Mouse (Mus musculus) liver, embryonic 13.5 days (tissue): ENCODE data around the gene Bmp8b. TPM values are rescaled to one million over a fixed set of nuclear protein-coding genes. Genes with fewer than 3 reads are reported as not detected.
"Not testable (repeated sequence)": the region's sequence is repeated elsewhere in the genome, so short reads cannot be mapped to it uniquely, and the experiment has no call there.

Experiments used
- ATAC-seq: fragments of 200-750 bp; cut with Nextera tagmentation; 2 replicates; pipeline ENCODE4 v1.8.0; 2017; ENCODE audit warnings: low read depth, mild to moderate bottlenecking, moderate number of reproducible peaks, moderate library complexity
- DNase-seq: peaks from one replicate; pipeline ENCODE4 v3.0.0; 2022
- H3K27ac ChIP-seq: fragments of 300-500 bp; sonication (generic); 2 replicates; pipeline ENCODE4 v1.5.1; 2015; ENCODE audit warnings: moderate library complexity, mild to moderate bottlenecking, inconsistent platforms
- H3K27me3 ChIP-seq: fragments of 300-500 bp; sonication (generic); 2 replicates; pipeline ENCODE4 v1.6.1; 2015; ENCODE audit warnings: mild to moderate bottlenecking, inconsistent platforms
- H3K36me3 ChIP-seq: fragments of 300-500 bp; sonication (generic); 2 replicates; pipeline ENCODE4 v1.6.1; 2015; ENCODE audit warnings: mild to moderate bottlenecking, inconsistent platforms
- H3K4me1 ChIP-seq: fragments of 300-500 bp; sonication (generic); replicated peaks from 2 replicates; pipeline ENCODE4 v1.6.1; 2015; ENCODE audit warnings: inconsistent platforms
- H3K4me2 ChIP-seq: fragments of 300-500 bp; sonication (generic); 2 replicates; pipeline ENCODE4 v1.6.1; 2015; ENCODE audit warnings: inconsistent platforms, mild to moderate bottlenecking, moderate library complexity
- H3K4me3 ChIP-seq: fragments of 300-500 bp; sonication (generic); replicated peaks from 2 replicates; pipeline ENCODE4 v1.5.1; 2015; ENCODE audit warnings: mild to moderate bottlenecking, inconsistent platforms
- H3K9ac ChIP-seq: fragments of 300-500 bp; sonication (generic); 2 replicates; pipeline ENCODE4 v1.6.1; 2015; ENCODE audit warnings: mild to moderate bottlenecking, inconsistent platforms
- H3K9me3 ChIP-seq: fragments of 300-500 bp; sonication (generic); replicated peaks from 2 replicates; pipeline ENCODE4 v1.6.1; 2016; ENCODE audit warnings: inconsistent platforms
- WGBS: fragments of 180-500 bp; shearing (Covaris S2); methylation state at CpG from one replicate; pipeline ENCODE4 v1.1.7; 2015; ENCODE audit not compliant: insufficient replicate concordance; 5-methylcytosine and 5-hydroxymethylcytosine counted together
- polyA plus RNA-seq: library from polyadenylated mRNA; unstranded; fragments of >200 nt; fragmentation: Nextera tagmentation; extraction: Ambion mirVana; gene quantifications from 2 replicates; pipeline ENCODE4 v1.2.1, GENCODE M21; 2015

Bmp8b gene
- polyA plus RNA-seq, 1 experiment from 2014 or later = 0.50 TPM

GRCm38 (mm10) chr4:123152003-123152402, 47.0 kb downstream of the Bmp8b start:
- ATAC-seq (no peak), DNase-seq (no peak)
- no peaks in the 10 kb centered on the region for H3K4me1 ChIP-seq
- H3K36me3 ChIP-seq = no peaks in the 10 kb centered on the region
- 62% methylated on average over 4 of the region's 4 CpGs for WGBS
- no peak overlapping the region for H3K4me2 ChIP-seq
- H3K9me3 ChIP-seq = no peaks in the 10 kb centered on the region
- H3K4me3 ChIP-seq = no peak overlapping the region
- H3K9ac ChIP-seq = no peak overlapping the region
- H3K27ac ChIP-seq = no peak overlapping the region
- H3K27me3 ChIP-seq = peaks cover 3% of the 10 kb centered on the region; the same call in 1 of the 2 replicates

DNA sequence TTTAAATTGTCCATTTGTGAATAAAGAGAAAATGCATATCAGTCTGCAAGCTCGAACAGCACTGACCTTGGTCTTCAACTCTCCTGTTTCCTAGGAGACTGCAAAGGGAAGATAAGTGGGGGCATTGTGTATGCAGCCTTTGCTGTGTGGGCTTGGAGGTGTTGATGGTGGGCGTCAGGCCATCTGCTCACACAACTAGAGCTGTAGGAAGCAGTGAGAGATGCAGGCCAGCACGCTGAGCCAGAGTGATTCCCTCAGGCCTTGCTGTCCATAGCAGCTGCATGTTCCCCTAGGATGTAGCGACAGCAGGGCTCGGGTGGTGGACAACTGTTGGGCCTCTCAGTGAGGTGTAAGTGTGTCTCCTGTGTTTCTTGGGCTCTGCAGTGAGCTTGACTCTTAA, 48.0 kb downstream of the Bmp8b start:
- no peak for ATAC-seq
- Histone ChIP-seq H3K36me3 (no peaks in the 10 kb centered on the region), H3K4me2 (no peak overlapping the region), H3K27ac (no peak overlapping the region), H3K27me3 (0 out of 2 replicates have a peak, but pooled peaks cover under 1% of the 10 kb centered on the region), H3K9me3 (no peaks in the 10 kb centered on the region), H3K4me1 (no peaks in the 10 kb centered on the region), H3K4me3 (no peak overlapping the region), H3K9ac (no peak overlapping the region)
- DNase-seq = no peak
- WGBS = 49% methylated on average over 5 of the region's 5 CpGs

- Histone ChIP-seq H3K4me3 (no peak overlapping the region), H3K9ac (no peak overlapping the region), H3K27ac (no peak overlapping the region), H3K4me1 (no peaks in the 10 kb centered on the region), H3K27me3 (no peaks in the 10 kb centered on the region), H3K36me3 (no peaks in the 10 kb centered on the region), H3K9me3 (no peaks in the 10 kb centered on the region), H3K4me2 (no peak overlapping the region)
- 19% methylated on average over 4 of the region's 4 CpGs for WGBS
- DNase-seq = no peak
- no peak for ATAC-seq
Measured at GRCm38 (mm10) chr4:123155004-123155403, 50.0 kb downstream of the Bmp8b start.

DNA sequence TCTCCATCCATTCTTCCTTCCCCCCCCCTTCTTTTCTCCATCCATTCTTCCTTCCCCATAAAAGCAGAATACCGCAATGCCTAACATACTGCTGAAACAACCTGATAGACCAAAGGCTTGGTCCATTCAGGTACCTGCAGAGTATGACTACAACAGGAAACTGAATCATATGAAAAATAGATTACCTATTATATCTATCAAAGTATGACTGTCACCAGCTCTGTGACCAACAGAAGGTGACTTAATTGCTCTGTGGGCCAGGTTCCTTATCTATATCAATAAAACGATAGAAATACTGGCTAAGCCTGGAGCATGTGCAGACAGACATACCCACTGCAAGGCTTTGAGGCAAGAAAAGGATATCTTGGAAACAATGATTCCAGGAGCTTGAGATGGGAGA, 50.5 kb downstream of the Bmp8b start:
- Histone ChIP-seq H3K27ac (no peak overlapping the region), H3K27me3 (no peaks in the 10 kb centered on the region)
- ATAC-seq = no peak

DNA sequence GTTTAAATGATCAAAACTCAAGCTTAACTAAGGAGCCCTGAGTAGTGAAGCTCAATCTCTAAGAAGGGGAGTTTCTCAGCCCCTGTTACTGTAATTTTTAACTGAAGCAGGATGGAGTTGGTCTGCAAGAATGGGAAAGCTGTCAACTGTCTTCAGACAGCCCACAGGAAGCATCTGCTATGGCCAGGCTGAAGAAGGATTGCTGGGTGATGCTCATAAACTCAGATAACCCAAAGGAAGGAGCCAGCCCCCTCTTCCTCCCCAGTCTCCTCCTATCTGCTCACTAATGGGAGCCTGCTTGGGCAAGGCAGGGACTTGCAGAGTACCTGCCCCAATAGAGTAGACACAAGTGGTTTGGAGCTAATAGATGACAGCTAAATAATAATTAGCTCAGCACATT, 50.9 kb downstream of the Bmp8b start:
- no peak for DNase-seq
- Histone ChIP-seq H3K4me3 (no peak overlapping the region), H3K27me3 (no peaks in the 10 kb centered on the region), H3K9ac (no peak overlapping the region), H3K4me2 (no peak overlapping the region), H3K27ac (no peak overlapping the region), H3K4me1 (no peaks in the 10 kb centered on the region), H3K9me3 (no peaks in the 10 kb centered on the region), H3K36me3 (no peaks in the 10 kb centered on the region)
- no peak for ATAC-seq

More for the DNA sequence above, 50.5 kb downstream of the Bmp8b start:
- Histone ChIP-seq H3K36me3 (no peaks in the 10 kb centered on the region), H3K4me3 (no peak overlapping the region), H3K4me1 (no peaks in the 10 kb centered on the region), H3K9ac (no peak overlapping the region), H3K9me3 (no peaks in the 10 kb centered on the region), H3K4me2 (no peak overlapping the region)
- WGBS = 36% methylated on average over 2 of the region's 2 CpGs
- DNase-seq = no peak

- ATAC-seq (no peak), DNase-seq (no peak)
- H3K4me3 ChIP-seq = no peak overlapping the region
- peaks cover 28% of the 10 kb centered on the region for H3K27me3 ChIP-seq
- no peak overlapping the region for H3K4me2 ChIP-seq
- peaks cover 16% of the 10 kb centered on the region for H3K4me1 ChIP-seq
- no peaks in the 10 kb centered on the region for H3K36me3 ChIP-seq
- H3K9me3 ChIP-seq = no peaks in the 10 kb centered on the region
- no peak overlapping the region for H3K9ac ChIP-seq
- WGBS = 50% methylated on average over 6 of the region's 6 CpGs
- no peak overlapping the region for H3K27ac ChIP-seq
Measured at GRCm38 (mm10) chr4:123160571-123160970, 55.6 kb downstream of the Bmp8b start.

DNA sequence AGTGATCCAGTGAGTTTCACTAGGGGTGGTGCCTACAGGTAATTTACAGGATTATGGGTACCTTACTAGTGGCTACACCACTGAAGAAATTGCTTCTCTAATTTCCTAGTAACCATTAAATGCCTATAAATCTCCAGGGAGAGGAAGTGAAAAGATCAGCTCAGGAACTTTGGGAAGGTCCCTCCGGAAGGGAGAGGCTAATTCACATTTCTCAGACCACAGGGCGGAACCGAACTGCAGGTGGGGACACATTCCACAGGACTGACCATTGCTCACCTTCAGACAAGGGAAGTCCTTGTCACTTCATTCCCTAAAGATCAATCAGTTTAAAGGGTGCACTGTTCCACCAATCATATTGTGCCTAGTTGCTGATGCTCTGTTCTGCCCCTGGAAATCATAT, 56.3 kb downstream of the Bmp8b start:
- not testable (repeated sequence) for H3K4me2 ChIP-seq, H3K9ac ChIP-seq, H3K9me3 ChIP-seq, ATAC-seq, H3K36me3 ChIP-seq, DNase-seq, H3K4me3 ChIP-seq, H3K27ac ChIP-seq
- 59% methylated on average over 3 of the region's 3 CpGs for WGBS
- Histone ChIP-seq H3K27me3 (peaks cover 28% of the 10 kb centered on the region), H3K4me1 (peaks cover 16% of the 10 kb centered on the region)

GRCm38 (mm10) chr4:123162305-123162917, 57.4 kb downstream of the Bmp8b start:
- no peak for DNase-seq
- Histone ChIP-seq H3K4me3 (no peak overlapping the region), H3K4me1 (peaks cover 16% of the 10 kb centered on the region), H3K4me2 (peak overlapping the region; percentile 17; the same call in 1 of the 2 replicates), H3K36me3 (no peaks in the 10 kb centered on the region), H3K27ac (no peak overlapping the region), H3K9me3 (no peaks in the 10 kb centered on the region), H3K27me3 (peaks cover 28% of the 10 kb centered on the region), H3K9ac (no peak overlapping the region)
- 8% methylated on average over 15 of the region's 15 CpGs for WGBS
- 0 out of 2 replicates have a peak, but pooled peaks have one; percentile 39 for ATAC-seq

DNA sequence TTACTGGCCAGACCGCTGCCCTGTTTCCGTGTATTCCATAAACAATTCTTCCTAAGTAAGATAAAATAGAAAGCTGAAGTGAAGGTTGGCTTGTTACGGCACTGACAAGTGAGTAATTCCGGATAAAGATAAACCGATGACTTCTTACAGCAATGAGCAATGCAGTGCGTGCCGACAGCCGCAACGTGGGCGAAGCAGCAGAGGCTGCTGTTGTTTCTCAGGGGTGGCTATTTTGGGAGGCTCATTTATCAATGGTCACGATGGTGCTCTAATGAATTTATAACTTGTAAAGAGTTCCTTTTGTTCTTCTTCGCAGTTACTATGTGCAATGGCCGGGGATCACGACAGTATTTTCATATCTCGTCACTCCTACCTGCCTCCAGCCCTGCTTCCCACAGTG, 59.2 kb downstream of the Bmp8b start:
- 68% methylated on average over 15 of the region's 15 CpGs for WGBS
- Histone ChIP-seq H3K36me3 (no peaks in the 10 kb centered on the region), H3K4me3 (no peak overlapping the region), H3K9ac (no peak overlapping the region), H3K9me3 (no peaks in the 10 kb centered on the region), H3K4me1 (peaks cover 16% of the 10 kb centered on the region), H3K27me3 (peaks cover 28% of the 10 kb centered on the region), H3K27ac (no peak overlapping the region), H3K4me2 (no peak overlapping the region)
- no peak for DNase-seq
- ATAC-seq = no peak

- Histone ChIP-seq H3K4me3 (no peak overlapping the region), H3K9me3 (no peaks in the 10 kb centered on the region), H3K27me3 (peaks cover 35% of the 10 kb centered on the region), H3K4me2 (no peak overlapping the region), H3K4me1 (no peaks in the 10 kb centered on the region), H3K9ac (no peak overlapping the region), H3K36me3 (no peaks in the 10 kb centered on the region), H3K27ac (no peak overlapping the region)
- ATAC-seq = no peak
- no peak for DNase-seq
Measured at GRCm38 (mm10) chr4:123171811-123172210, 66.8 kb downstream of the Bmp8b start.
